Mouse (Mus musculus) cortical plate, adult 2 months (tissue): ENCODE data around the gene Parp16.

Experiments used
- CTCF ChIP-seq: fragments of 200-500 bp; IDR thresholded peaks from 2 replicates; pipeline ENCODE4 v1.5.1; 2011; ENCODE audit warnings: mild to moderate bottlenecking, control low read depth, low read length; ENCODE audit not compliant: insufficient read depth; ENCODE audit errors: extremely low read depth
- POLR2A ChIP-seq: fragments of 200-500 bp; IDR thresholded peaks from 2 replicates; pipeline ENCODE4 v1.6.1; 2011; ENCODE audit warnings: mild to moderate bottlenecking, low read length, control low read depth; ENCODE audit not compliant: insufficient read depth; ENCODE audit errors: extremely low read depth

- TF ChIP-seq CTCF (no peak), POLR2A (no peak)
These were observed 5.8 kb downstream of the Parp16 start for GRCm38 (mm10) chr9:65201021-65201380.
